Mouse (Mus musculus) stomach, embryonic 16.5 days (tissue): ENCODE results near the gene Cep131. TPM values are rescaled to one million over a fixed set of nuclear protein-coding genes. Genes with fewer than 3 reads are reported as not detected.

Experiments
- ATAC-seq: fragments of 200-750 bp; cut with Nextera tagmentation; 2 replicates; pipeline ENCODE4 v1.8.0; 2017; ENCODE audit warnings: moderate number of reproducible peaks, moderate TSS enrichment; ENCODE audit not compliant: insufficient read depth, low FRiP score
- H3K27ac ChIP-seq: fragments of 300-500 bp; sonication (generic); 2 replicates; pipeline ENCODE4 v1.5.1; 2014; ENCODE audit warnings: low read length
- H3K27me3 ChIP-seq: fragments of 300-500 bp; sonication (generic); 2 replicates; pipeline ENCODE4 v1.6.1; 2014; ENCODE audit warnings: low read length, control low read depth, mixed read lengths; ENCODE audit not compliant: control insufficient read depth, insufficient read depth
- H3K36me3 ChIP-seq: fragments of 300-500 bp; sonication (generic); 2 replicates; pipeline ENCODE4 v1.6.1; 2014; ENCODE audit warnings: low read length; ENCODE audit not compliant: control insufficient read depth, insufficient read depth
- H3K4me1 ChIP-seq: fragments of 300-500 bp; sonication (generic); 2 replicates; pipeline ENCODE4 v1.6.1; 2014; ENCODE audit warnings: low read length, control low read depth, mixed read lengths; ENCODE audit not compliant: control insufficient read depth, insufficient read depth
- H3K4me2 ChIP-seq: fragments of 300-500 bp; sonication (generic); 2 replicates; pipeline ENCODE4 v1.6.1; 2014; ENCODE audit warnings: low read depth, low read length, mixed read lengths
- H3K4me3 ChIP-seq: fragments of 300-500 bp; sonication (generic); replicated peaks from 2 replicates; pipeline ENCODE4 v1.5.1; 2014; ENCODE audit warnings: mild to moderate bottlenecking, low read length
- H3K9ac ChIP-seq: fragments of 300-500 bp; sonication (generic); 2 replicates; pipeline ENCODE4 v1.6.1; 2014; ENCODE audit warnings: low read length
- H3K9me3 ChIP-seq: fragments of 300-500 bp; sonication (generic); replicated peaks from 2 replicates; pipeline ENCODE4 v1.6.1; 2016; ENCODE audit warnings: low read length, control low read depth; ENCODE audit not compliant: control insufficient read depth
- WGBS: fragments of 180-500 bp; shearing (Covaris S2); extraction: QIAGEN DNeasy Blood & Tissue Kit; methylation state at CpG from one replicate; pipeline ENCODE4 v1.1.7; 2014; 5-methylcytosine and 5-hydroxymethylcytosine counted together
- microRNA counts: library from miRNA; unstranded; fragments of <30 nt; microRNA quantifications from one replicate; lab custom pipeline; 2016
- microRNA-seq: library from miRNA; unstranded; fragments of <30 nt; microRNA quantifications from one replicate; pipeline ENCODE4, GENCODE M21; 2016
- polyA plus RNA-seq: library from polyadenylated mRNA; unstranded; fragments of >200 nt; fragmentation: Nextera tagmentation; extraction: Ambion mirVana; gene quantifications from 2 replicates; pipeline ENCODE4 v1.2.1, GENCODE M21; 2015

Cep131 gene
- polyA plus RNA-seq, 1 experiment from 2014 or later = 11.8 TPM

DNA sequence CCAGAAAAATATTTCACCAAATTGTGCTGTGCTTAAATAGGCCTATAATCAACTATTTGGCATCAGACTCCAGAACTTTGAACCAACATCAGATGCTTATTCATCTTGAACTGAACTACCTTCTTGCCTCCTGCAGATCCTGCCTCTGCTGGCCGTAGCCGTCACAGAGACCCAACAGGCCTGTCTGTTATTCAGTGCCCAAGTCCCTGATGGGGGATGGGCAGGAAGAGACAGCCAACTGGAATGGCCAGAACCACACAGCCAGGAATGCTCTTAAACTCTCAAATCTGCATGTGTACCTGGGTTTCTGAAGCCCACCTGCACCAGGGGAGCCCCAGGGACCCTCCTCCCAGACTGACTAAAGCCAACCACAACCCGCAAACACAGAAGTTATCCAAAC, 59.7 kb downstream of the Cep131 start:
- no peak overlapping the region for H3K27ac ChIP-seq
- no peak overlapping the region for H3K4me3 ChIP-seq
- H3K36me3 ChIP-seq = no peaks in the 10 kb centered on the region
- H3K4me2 ChIP-seq = no peak overlapping the region
- WGBS = 82% methylated on average over 3 of the region's 3 CpGs
- no peak for ATAC-seq
- peaks cover 5% of the 10 kb centered on the region for H3K4me1 ChIP-seq
- H3K9me3 ChIP-seq = no peaks in the 10 kb centered on the region
- no peaks in the 10 kb centered on the region for H3K27me3 ChIP-seq
- H3K9ac ChIP-seq = no peak overlapping the region

- H3K9ac ChIP-seq = 0 out of 2 replicates have a peak overlapping the region, but pooled peaks have one; percentile 24
- ATAC-seq = no peak
- no peaks in the 10 kb centered on the region for H3K27me3 ChIP-seq
- no peak overlapping the region for H3K27ac ChIP-seq
- no peaks in the 10 kb centered on the region for H3K36me3 ChIP-seq
- WGBS = 67% methylated on average over 12 of the region's 12 CpGs
- H3K4me1 ChIP-seq = no peaks in the 10 kb centered on the region
- no peak overlapping the region for H3K4me3 ChIP-seq
- H3K4me2 ChIP-seq = no peak overlapping the region
- no peaks in the 10 kb centered on the region for H3K9me3 ChIP-seq
Measured at GRCm38 (mm10) chr11:120022841-120023240, 63.8 kb downstream of the Cep131 start.

- Histone ChIP-seq H3K4me3 (no peak overlapping the region), H3K27ac (no peak overlapping the region), H3K9me3 (no peaks in the 10 kb centered on the region), H3K4me2 (no peak overlapping the region), H3K4me1 (no peaks in the 10 kb centered on the region), H3K27me3 (no peaks in the 10 kb centered on the region), H3K9ac (no peak overlapping the region), H3K36me3 (no peaks in the 10 kb centered on the region)
- ATAC-seq = no peak
- 62% methylated on average over 8 of the region's 8 CpGs for WGBS
Measured at GRCm38 (mm10) chr11:120022216-120022615, 64.4 kb downstream of the Cep131 start.

DNA sequence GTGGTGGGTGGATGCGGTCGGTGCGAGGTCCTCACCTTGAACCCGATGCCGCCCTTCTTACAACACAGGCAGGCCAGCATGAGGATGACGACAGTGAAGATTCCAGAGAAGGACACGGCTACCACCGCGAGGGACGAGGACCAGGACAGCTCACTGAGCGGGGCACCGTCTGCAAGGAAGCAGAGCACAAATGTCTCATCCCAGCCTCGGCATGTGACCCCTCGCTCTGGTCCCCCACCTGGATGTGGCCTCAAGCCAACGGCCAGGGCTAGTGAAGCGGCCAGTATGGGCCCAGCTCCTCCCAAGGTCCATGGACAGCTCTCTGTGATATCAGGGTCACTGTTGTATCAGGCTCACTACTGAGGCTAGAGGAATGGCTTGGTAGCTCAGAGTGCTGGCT, 65.3 kb downstream of the Cep131 start:
- H3K27ac ChIP-seq = no peak overlapping the region
- WGBS = 90% methylated on average over 16 of the region's 16 CpGs
- no peaks in the 10 kb centered on the region for H3K36me3 ChIP-seq
- no peaks in the 10 kb centered on the region for H3K9me3 ChIP-seq
- no peak overlapping the region for H3K4me2 ChIP-seq
- H3K4me1 ChIP-seq = no peaks in the 10 kb centered on the region
- no peak overlapping the region for H3K9ac ChIP-seq
- no peak for ATAC-seq
- no peak overlapping the region for H3K4me3 ChIP-seq
- H3K27me3 ChIP-seq = no peaks in the 10 kb centered on the region

DNA sequence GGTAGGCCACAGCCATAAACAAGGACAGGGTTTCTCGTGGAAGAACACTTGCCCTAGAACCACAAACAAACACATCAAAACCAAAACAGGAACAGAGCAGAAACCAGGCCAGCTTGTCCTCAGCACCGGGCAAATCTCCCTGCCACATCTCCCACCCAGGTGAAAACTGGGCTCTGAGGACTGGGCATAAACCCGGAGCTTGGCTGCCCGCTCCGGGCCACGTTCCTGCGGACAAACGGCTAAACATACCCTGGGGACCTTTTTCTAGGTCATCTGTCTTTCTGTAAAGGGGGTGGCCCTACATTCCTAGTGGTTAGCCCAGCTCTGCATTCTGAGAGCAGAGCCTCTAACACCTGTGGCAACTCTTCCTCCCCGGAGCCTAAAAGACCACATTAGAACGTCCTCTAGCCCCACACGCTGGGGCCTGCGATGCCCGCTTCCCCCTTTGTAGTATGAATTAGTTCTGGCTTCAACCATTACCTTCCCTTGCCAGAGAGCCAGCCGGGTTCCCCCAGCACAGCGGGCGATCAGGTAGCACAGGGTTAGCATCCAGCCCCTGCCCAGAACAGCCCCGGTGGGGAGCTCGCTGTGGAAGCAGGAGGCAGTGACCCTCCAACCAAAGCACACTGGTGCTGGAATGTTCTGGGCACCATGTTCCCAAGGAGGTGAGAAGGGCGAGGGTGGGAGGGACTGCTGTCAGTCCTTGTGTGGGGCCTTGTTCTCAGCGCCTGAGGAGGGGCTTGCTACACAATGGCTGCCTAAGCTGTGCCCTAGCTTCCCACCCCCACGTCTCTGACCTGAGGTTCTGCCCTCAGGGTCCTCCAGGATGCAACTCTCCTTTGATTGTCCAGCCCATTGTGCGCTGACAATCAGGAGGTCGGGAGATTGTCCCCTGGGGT, 66.8 kb downstream of the Cep131 start:
- no peak overlapping the region for H3K27ac ChIP-seq

GRCm38 (mm10) chr11:120017011-120017410, 69.6 kb downstream of the Cep131 start:
- ATAC-seq = no peak
- no peak overlapping the region for H3K4me2 ChIP-seq
- H3K9me3 ChIP-seq = no peaks in the 10 kb centered on the region
- H3K4me3 ChIP-seq = no peak overlapping the region
- no peaks in the 10 kb centered on the region for H3K27me3 ChIP-seq
- no peaks in the 10 kb centered on the region for H3K36me3 ChIP-seq
- peaks cover 6% of the 10 kb centered on the region; the same call in 1 of the 2 replicates for H3K4me1 ChIP-seq
- 85% methylated on average over 8 of the region's 8 CpGs for WGBS
- no peak overlapping the region for H3K9ac ChIP-seq
- no peak overlapping the region for H3K27ac ChIP-seq

More for the DNA sequence above, 66.8 kb downstream of the Cep131 start:
- Histone ChIP-seq H3K36me3 (no peaks in the 10 kb centered on the region), H3K4me3 (no peak overlapping the region), H3K4me2 (no peak overlapping the region), H3K9me3 (no peaks in the 10 kb centered on the region), H3K9ac (no peak overlapping the region), H3K4me1 (no peaks in the 10 kb centered on the region), H3K27me3 (no peaks in the 10 kb centered on the region)
- WGBS = 67% methylated on average over 23 of the region's 23 CpGs
- ATAC-seq = no peak

- no peak overlapping the region for H3K9ac ChIP-seq
- no peak overlapping the region for H3K27ac ChIP-seq
- ATAC-seq = no peak
- H3K4me1 ChIP-seq = peaks cover 6% of the 10 kb centered on the region; the same call in 1 of the 2 replicates
- H3K27me3 ChIP-seq = no peaks in the 10 kb centered on the region
- no peaks in the 10 kb centered on the region for H3K9me3 ChIP-seq
- H3K4me3 ChIP-seq = no peak overlapping the region
- H3K36me3 ChIP-seq = no peaks in the 10 kb centered on the region
- no peak overlapping the region for H3K4me2 ChIP-seq
- 91% methylated on average over 4 of the region's 4 CpGs for WGBS
Measured at GRCm38 (mm10) chr11:120014758-120015157, 71.9 kb downstream of the Cep131 start.

MicroRNAs within 50 kb of the gene (microRNA counts, 519-probe panel; counts per million panel counts)
- microRNA mmu-miR-338-3p (lab: Ali Mortazavi, UCI) = 2,521 counts per million, percentile 55 among the panel's probes with 10 or more counts
- 1,597 counts per million, percentile 21 among the panel's probes with 10 or more counts for microRNA mmu-miR-338-5p (lab: Ali Mortazavi, UCI)

Small RNAs within 50 kb of the gene (microRNA-seq; reads per million reads assigned to microRNA genes)
- gene Gm25948 (not detected), gene Mir3065 (not detected), gene Mir338 (not detected)

Other genes starting within 250 kb of the Cep131 start
- 80.1 and 82.0 TPM in 2 replicates for gene Chmp6, start 173.4 kb downstream of the Cep131 start, polyA plus RNA-seq
- gene Baiap2, start 144.1 kb downstream of the Cep131 start, polyA plus RNA-seq = 41.4 and 52.6 TPM in 2 replicates
- gene Aatk, start 39.7 kb downstream of the Cep131 start, polyA plus RNA-seq = 1.9 and 3.3 TPM in 2 replicates
- gene Tepsin, start 11.9 kb upstream of the Cep131 start, polyA plus RNA-seq = 19.2 and 21.2 TPM in 2 replicates
- gene Ndufaf8, start 12.1 kb upstream of the Cep131 start, polyA plus RNA-seq = 69.2 and 69.3 TPM in 2 replicates
- 95.9 and 99.2 TPM in 2 replicates for gene Slc38a10, start 64.5 kb upstream of the Cep131 start, polyA plus RNA-seq
- gene Bahcc1, start 146.1 kb upstream of the Cep131 start, polyA plus RNA-seq = 4.5 and 5.6 TPM in 2 replicates